ENCODE assay signal across 8 mouse cellular contexts in genomic region chr11:80376651-80377050, GRCm38 (mm10). TPM values are rescaled to one million over a fixed set of nuclear protein-coding genes. Genes with fewer than 3 reads are reported as not detected.
DNase-seq lines count a peak whose midpoint lies in the region; ATAC-seq and TF ChIP-seq lines count a peak whose summit lies in the region.
"Had no signal": no experiment of that assay in that cellular context is flagged by ENCODE, and none has a peak within 500 bp of the region (broad histone marks: within the 10 kb centered on the region; RNA-seq: fewer than 3 reads in every experiment).

No protein-coding gene starts in this region.

- peak overlapping the region; percentile 86; the same call in 1 of the 2 replicates for H3K4me2 ChIP-seq in limb, embryonic 11.5 days (ENCODE audit: low read depth, severe bottlenecking)
- H3K4me2 ChIP-seq in intestine, postnatal 0 days (replicated peaks; ENCODE audit: low read depth): no peak overlapping the region; the same call in 1 of the 2 replicates
- peak overlapping the region; percentile 71 for H3K4me2 ChIP-seq in neural tube, embryonic 13.5 days

- H3K4me3 ChIP-seq in limb, embryonic 11.5 days (ENCODE audit: low read depth, low read length): no peak overlapping the region
- H3K4me3 ChIP-seq in limb, embryonic 10.5 days: no peak overlapping the region
- peak overlapping the region; percentile 82 for H3K4me3 ChIP-seq in embryonic facial prominence, embryonic 10.5 days
- no peak overlapping the region for H3K4me3 ChIP-seq in intestine, postnatal 0 days (ENCODE audit: low read depth, low read length)
- H3K4me3 ChIP-seq in neural tube, embryonic 13.5 days: peak overlapping the region; percentile 85; the same call in 1 of the 2 replicates

- H3K27me3 ChIP-seq in limb, embryonic 11.5 days (ENCODE audit: control insufficient read depth, insufficient read depth, low read length): no peaks in the 10 kb centered on the region
- H3K27me3 ChIP-seq in limb, embryonic 10.5 days (ENCODE audit: low read depth, poor library complexity, severe bottlenecking): no peaks in the 10 kb centered on the region
- no peaks in the 10 kb centered on the region for H3K27me3 ChIP-seq in embryonic facial prominence, embryonic 10.5 days (replicated peaks; ENCODE audit: low read depth, poor library complexity, severe bottlenecking)
- no peaks in the 10 kb centered on the region for H3K27me3 ChIP-seq in intestine, postnatal 0 days (replicated peaks; ENCODE audit: control insufficient read depth, insufficient read depth, low read length)
- H3K27me3 ChIP-seq in neural tube, embryonic 13.5 days: no peaks in the 10 kb centered on the region

- 76% methylated on average over 4 of the region's 4 CpGs for WGBS in limb, embryonic 11.5 days
- 83% methylated on average over 4 of the region's 4 CpGs for WGBS in limb, embryonic 10.5 days
- WGBS in embryonic facial prominence, embryonic 10.5 days: 72% methylated on average over 4 of the region's 4 CpGs
- WGBS in intestine, postnatal 0 days: 45% methylated on average over 4 of the region's 4 CpGs
- 74% methylated on average over 4 of the region's 4 CpGs for WGBS in neural tube, embryonic 13.5 days

- ATAC-seq in limb, embryonic 11.5 days (ENCODE audit: insufficient number of reproducible peaks, low FRiP score, low TSS enrichment, low read depth): no peak
- ATAC-seq in intestine, postnatal 0 days: no peak
- no peak for ATAC-seq in neural tube, embryonic 13.5 days (ENCODE audit: low read depth)
- ATAC-seq: inflammation-experienced regulatory T-cells, adult 6 months had no signal

- no peak overlapping the region for H3K27ac ChIP-seq in limb, embryonic 11.5 days (replicated peaks; ENCODE audit: low read depth, low read length)
- no peak overlapping the region for H3K27ac ChIP-seq in limb, embryonic 10.5 days
- no peak overlapping the region for H3K27ac ChIP-seq in embryonic facial prominence, embryonic 10.5 days (replicated peaks)
- H3K27ac ChIP-seq in intestine, postnatal 0 days (ENCODE audit: low read depth, low read length): no peak overlapping the region
- no peak overlapping the region for H3K27ac ChIP-seq in neural tube, embryonic 13.5 days (replicated peaks)

- TF ChIP-seq CTCF in intestine, postnatal 0 days (IDR thresholded peaks at IDR 0.05; ENCODE audit: low read depth): peak; percentile 33

- DNase-seq in limb, embryonic 11.5 days (ENCODE audit: low spot score): no peak
- DNase-seq in limb, embryonic 10.5 days (ENCODE audit: low spot score): no peak
- no peak for DNase-seq in embryonic facial prominence, embryonic 10.5 days (ENCODE audit: low spot score)
- DNase-seq in cerebellum, adult 8-10 months: no peak
- DNase-seq in testis, postnatal 14 days (ENCODE audit: low spot score): no peak

- H3K9me3 ChIP-seq in limb, embryonic 11.5 days (ENCODE audit: control insufficient read depth, low read length): no peaks in the 10 kb centered on the region
- no peaks in the 10 kb centered on the region for H3K9me3 ChIP-seq in limb, embryonic 10.5 days (replicated peaks)
- no peaks in the 10 kb centered on the region for H3K9me3 ChIP-seq in embryonic facial prominence, embryonic 10.5 days
- H3K9me3 ChIP-seq in intestine, postnatal 0 days (ENCODE audit: control insufficient read depth): no peaks in the 10 kb centered on the region
- no peaks in the 10 kb centered on the region for H3K9me3 ChIP-seq in neural tube, embryonic 13.5 days

- H3K36me3 ChIP-seq in limb, embryonic 11.5 days (ENCODE audit: control insufficient read depth, insufficient read depth, low read length): no peaks in the 10 kb centered on the region; the same call in 1 of the 2 replicates
- H3K36me3 ChIP-seq in limb, embryonic 10.5 days: peaks cover 41% of the 10 kb centered on the region
- peaks cover 37% of the 10 kb centered on the region for H3K36me3 ChIP-seq in embryonic facial prominence, embryonic 10.5 days (replicated peaks)
- peaks cover 12% of the 10 kb centered on the region; the same call in 1 of the 2 replicates for H3K36me3 ChIP-seq in intestine, postnatal 0 days (ENCODE audit: control insufficient read depth, insufficient read depth)
- H3K36me3 ChIP-seq in neural tube, embryonic 13.5 days: peaks cover 29% of the 10 kb centered on the region

- H3K9ac ChIP-seq in limb, embryonic 11.5 days (ENCODE audit: low read length): no peak overlapping the region
- no peak overlapping the region for H3K9ac ChIP-seq in intestine, postnatal 0 days (ENCODE audit: low read depth, low read length)
- H3K9ac ChIP-seq in neural tube, embryonic 13.5 days: 0 out of 2 replicates have a peak overlapping the region, but pooled peaks have one; percentile 98

- H3K4me1 ChIP-seq in limb, embryonic 11.5 days (ENCODE audit: control insufficient read depth, insufficient read depth, low read length): peaks cover 3% of the 10 kb centered on the region; the same call in 1 of the 2 replicates
- peaks cover 12% of the 10 kb centered on the region for H3K4me1 ChIP-seq in limb, embryonic 10.5 days
- H3K4me1 ChIP-seq in embryonic facial prominence, embryonic 10.5 days: peaks cover 12% of the 10 kb centered on the region
- no peaks in the 10 kb centered on the region for H3K4me1 ChIP-seq in intestine, postnatal 0 days (replicated peaks; ENCODE audit: control insufficient read depth, insufficient read depth, low read length)
- H3K4me1 ChIP-seq in neural tube, embryonic 13.5 days (replicated peaks): peaks cover 14% of the 10 kb centered on the region

RNA-seq across cellular contexts. Expression of gene 5730455P16Rik, which starts 1.2 kb away (rescaled TPM):
- 23.2 and 25.9 TPM in 2 replicates for polyA plus RNA-seq in limb, embryonic 11.5 days (2014; fragmentation: Nextera tagmentation; extraction: Ambion mirVana)
- 21.3 and 25.0 TPM in 2 replicates for polyA plus RNA-seq in limb, embryonic 10.5 days (2016; fragmentation: Nextera tagmentation; extraction: Ambion mirVana)
- polyA plus RNA-seq in embryonic facial prominence, embryonic 10.5 days (2016; fragmentation: Nextera tagmentation; extraction: Ambion mirVana): 22.4 and 23.9 TPM in 2 replicates
- 8.7 and 9.1 TPM in 2 replicates for polyA plus RNA-seq in intestine, postnatal 0 days (2015; fragmentation: Nextera tagmentation; extraction: Ambion mirVana)
- polyA plus RNA-seq in neural tube, embryonic 13.5 days (2015; fragmentation: Nextera tagmentation; extraction: Ambion mirVana): 30.4 and 33.4 TPM in 2 replicates

RNA-seq across cellular contexts. Expression of gene Zfp207, which starts 6.4 kb away (rescaled TPM):
- 343 and 367 TPM in 2 replicates for polyA plus RNA-seq in limb, embryonic 11.5 days (2014; fragmentation: Nextera tagmentation; extraction: Ambion mirVana)
- polyA plus RNA-seq in limb, embryonic 10.5 days (2016; fragmentation: Nextera tagmentation; extraction: Ambion mirVana): 295 and 314 TPM in 2 replicates
- 321 and 322 TPM in 2 replicates for polyA plus RNA-seq in embryonic facial prominence, embryonic 10.5 days (2016; fragmentation: Nextera tagmentation; extraction: Ambion mirVana)
- polyA plus RNA-seq in intestine, postnatal 0 days (2015; fragmentation: Nextera tagmentation; extraction: Ambion mirVana): 109 and 113 TPM in 2 replicates
- polyA plus RNA-seq in neural tube, embryonic 13.5 days (2015; fragmentation: Nextera tagmentation; extraction: Ambion mirVana): 217 and 226 TPM in 2 replicates

RNA-seq across cellular contexts. Expression of gene Psmd11, which starts 51.8 kb away (rescaled TPM):
- polyA plus RNA-seq in limb, embryonic 11.5 days (2014; fragmentation: Nextera tagmentation; extraction: Ambion mirVana): 316 and 334 TPM in 2 replicates
- 362 and 370 TPM in 2 replicates for polyA plus RNA-seq in limb, embryonic 10.5 days (2016; fragmentation: Nextera tagmentation; extraction: Ambion mirVana)
- polyA plus RNA-seq in embryonic facial prominence, embryonic 10.5 days (2016; fragmentation: Nextera tagmentation; extraction: Ambion mirVana): 387 and 388 TPM in 2 replicates
- 156 and 171 TPM in 2 replicates for polyA plus RNA-seq in intestine, postnatal 0 days (2015; fragmentation: Nextera tagmentation; extraction: Ambion mirVana)
- polyA plus RNA-seq in neural tube, embryonic 13.5 days (2015; fragmentation: Nextera tagmentation; extraction: Ambion mirVana): 293 and 304 TPM in 2 replicates

Comparison
In these comparisons a context has a peak if more than half of its experiments do, and no peak if none do; other contexts are left out.
1. H3K4me3 ChIP-seq: peak in embryonic facial prominence, embryonic 10.5 days (single experiment) and neural tube, embryonic 13.5 days (single experiment); none in limb, embryonic 11.5 days (single experiment), limb, embryonic 10.5 days (single experiment) and intestine, postnatal 0 days (single experiment).